Mouse (Mus musculus): ENCODE measurements around the gene Ppp1r18. TPM values are rescaled to one million over a fixed set of nuclear protein-coding genes. Genes with fewer than 3 reads are reported as not detected.
"Not testable (repeated sequence)": the region's sequence is repeated elsewhere in the genome, so short reads cannot be mapped to it uniquely, and the experiment has no call there.

The Ppp1r18 gene
- total RNA-seq, 1 experiment from 2014 or later, result 146 TPM

GRCm38 (mm10) chr17:35836178-35836965 lies 29.0 kb upstream of the Ppp1r18 start:
- ATAC-seq (ENCODE audit: extremely low read depth, insufficient number of reproducible peaks, low FRiP score, poor library complexity, severe bottlenecking), result peak; percentile 39

- ATAC-seq (ENCODE audit: extremely low read depth, insufficient number of reproducible peaks, low FRiP score, poor library complexity, severe bottlenecking), result no peak
These were observed 28.4 kb upstream of the Ppp1r18 start for GRCm38 (mm10) chr17:35836991-35837422.

- no peak for ATAC-seq (ENCODE audit: extremely low read depth, insufficient number of reproducible peaks, low FRiP score, poor library complexity, severe bottlenecking)
These were observed 27.9 kb upstream of the Ppp1r18 start for GRCm38 (mm10) chr17:35837487-35837886.

- ATAC-seq (ENCODE audit: extremely low read depth, insufficient number of reproducible peaks, low FRiP score, poor library complexity, severe bottlenecking), result peak; percentile 42
These were observed 27.3 kb upstream of the Ppp1r18 start, which contains the start of gene Tubb5 for GRCm38 (mm10) chr17:35838122-35838544. Gene Tubb5 (minus strand): TSS chr17:35838306.

- no peak for ATAC-seq (ENCODE audit: extremely low read depth, insufficient number of reproducible peaks, low FRiP score, poor library complexity, severe bottlenecking)
These were observed 26.8 kb upstream of the Ppp1r18 start for GRCm38 (mm10) chr17:35838570-35838969.

- ATAC-seq (ENCODE audit: extremely low read depth, insufficient number of reproducible peaks, low FRiP score, poor library complexity, severe bottlenecking), result not testable (repeated sequence)
These were observed 26.4 kb upstream of the Ppp1r18 start for GRCm38 (mm10) chr17:35839002-35839401.

GRCm38 (mm10) chr17:35840561-35840960 lies 24.8 kb upstream of the Ppp1r18 start:
- ATAC-seq (ENCODE audit: extremely low read depth, insufficient number of reproducible peaks, low FRiP score, poor library complexity, severe bottlenecking), result no peak

- peak; percentile 90 for ATAC-seq (ENCODE audit: extremely low read depth, insufficient number of reproducible peaks, low FRiP score, poor library complexity, severe bottlenecking)
These were observed 24.1 kb upstream of the Ppp1r18 start, which contains the start of gene Mdc1 for GRCm38 (mm10) chr17:35841076-35841950. Gene Mdc1 (plus strand): TSS chr17:35841515.

- no peak for ATAC-seq (ENCODE audit: extremely low read depth, insufficient number of reproducible peaks, low FRiP score, poor library complexity, severe bottlenecking)
These were observed 23.4 kb upstream of the Ppp1r18 start for GRCm38 (mm10) chr17:35842006-35842405.

- ATAC-seq (ENCODE audit: extremely low read depth, insufficient number of reproducible peaks, low FRiP score, poor library complexity, severe bottlenecking), result no peak
These were observed 21.9 kb upstream of the Ppp1r18 start for GRCm38 (mm10) chr17:35843514-35843913.

- ATAC-seq (ENCODE audit: extremely low read depth, insufficient number of reproducible peaks, low FRiP score, poor library complexity, severe bottlenecking), result no peak
These were observed 17.3 kb upstream of the Ppp1r18 start for GRCm38 (mm10) chr17:35848112-35848511.

- no peak for ATAC-seq (ENCODE audit: extremely low read depth, insufficient number of reproducible peaks, low FRiP score, poor library complexity, severe bottlenecking)
These were observed 14.4 kb upstream of the Ppp1r18 start for GRCm38 (mm10) chr17:35850974-35851373.

- no peak for ATAC-seq (ENCODE audit: extremely low read depth, insufficient number of reproducible peaks, low FRiP score, poor library complexity, severe bottlenecking)
These were observed 6.0 kb upstream of the Ppp1r18 start for GRCm38 (mm10) chr17:35859371-35859770.

GRCm38 (mm10) chr17:35859835-35860234 lies 5.6 kb upstream of the Ppp1r18 start:
- no peak for ATAC-seq (ENCODE audit: extremely low read depth, insufficient number of reproducible peaks, low FRiP score, poor library complexity, severe bottlenecking)

- ATAC-seq (ENCODE audit: extremely low read depth, insufficient number of reproducible peaks, low FRiP score, poor library complexity, severe bottlenecking), result no peak
These were observed 4.6 kb upstream of the Ppp1r18 start for GRCm38 (mm10) chr17:35860831-35861197.

GRCm38 (mm10) chr17:35861198-35861857 lies 4.1 kb upstream of the Ppp1r18 start, which contains the start of gene Nrm:
Gene Nrm (plus strand): TSS chr17:35861318.
- peak; percentile 67 for ATAC-seq (ENCODE audit: extremely low read depth, insufficient number of reproducible peaks, low FRiP score, poor library complexity, severe bottlenecking)

- ATAC-seq (ENCODE audit: extremely low read depth, insufficient number of reproducible peaks, low FRiP score, poor library complexity, severe bottlenecking), result no peak
These were observed 500 bp upstream of the Ppp1r18 start for GRCm38 (mm10) chr17:35864832-35865353.

- no peak for ATAC-seq (ENCODE audit: extremely low read depth, insufficient number of reproducible peaks, low FRiP score, poor library complexity, severe bottlenecking)
These were observed 963 bp downstream of the Ppp1r18 start for GRCm38 (mm10) chr17:35866281-35866831.

All from neutrophil, adult 5-6 weeks (primary cell).